Mouse (Mus musculus): ENCODE data around the gene Elk4. TPM values are rescaled to one million over a fixed set of nuclear protein-coding genes. Genes with fewer than 3 reads are reported as not detected.

Elk4 gene
- 12.7 and 13.1 TPM in 2 replicates for polyA plus RNA-seq (2015; fragmentation: Nextera tagmentation; extraction: Ambion mirVana)

GRCm38 (mm10) chr1:132007282-132007815 lies at the start of gene Elk4:
Elk4 (plus strand) TSS chr1:132007607.
- peak; percentile 92 for ATAC-seq (replicated peaks)
- peak within 1 kb of the TSS; percentile 69 for H3K4me2 ChIP-seq
- peaks cover 22% of the 10 kb centered on the region for H3K4me1 ChIP-seq
- H3K9me3 ChIP-seq, result no peaks in the 10 kb centered on the region
- H3K27ac ChIP-seq, result peak within 1 kb of the TSS; percentile 96
- peak within 1 kb of the TSS; percentile 85 for H3K4me3 ChIP-seq
- no peaks in the 10 kb centered on the region for H3K36me3 ChIP-seq (replicated peaks)
- under 1% methylated on average over 52 of the region's 61 CpGs for WGBS
- no peaks in the 10 kb centered on the region for H3K27me3 ChIP-seq (replicated peaks)
- H3K9ac ChIP-seq, result peak within 1 kb of the TSS; percentile 82

- peaks cover 12% of the 10 kb centered on the region for H3K4me1 ChIP-seq
- no peak overlapping the region for H3K9ac ChIP-seq
- H3K9me3 ChIP-seq, result no peaks in the 10 kb centered on the region
- peaks cover 8% of the 10 kb centered on the region for H3K27me3 ChIP-seq (replicated peaks)
- no peak for ATAC-seq (replicated peaks)
- WGBS, result 71% methylated on average over 2 of the region's 2 CpGs
- H3K27ac ChIP-seq, result no peak overlapping the region
- H3K4me3 ChIP-seq, result no peak overlapping the region
- H3K4me2 ChIP-seq, result no peak overlapping the region
- H3K36me3 ChIP-seq (replicated peaks), result no peaks in the 10 kb centered on the region
These were observed 46.4 kb upstream of the Elk4 start for GRCm38 (mm10) chr1:131961004-131961403.

GRCm38 (mm10) chr1:131962606-131963084 lies 44.8 kb upstream of the Elk4 start, which contains the start of gene Slc45a3:
Slc45a3 (plus strand) TSS chr1:131962967.
- ATAC-seq (replicated peaks), result peak; percentile 86
- WGBS, result under 1% methylated on average over 34 of the region's 35 CpGs
- peaks cover 15% of the 10 kb centered on the region for H3K4me1 ChIP-seq
- peak within 1 kb of the TSS; percentile 85 for H3K4me3 ChIP-seq
- H3K36me3 ChIP-seq (replicated peaks), result no peaks in the 10 kb centered on the region
- peak within 1 kb of the TSS; percentile 99 for H3K4me2 ChIP-seq
- no peaks in the 10 kb centered on the region for H3K9me3 ChIP-seq
- peaks cover 8% of the 10 kb centered on the region for H3K27me3 ChIP-seq (replicated peaks)
- peak within 1 kb of the TSS; percentile 66 for H3K9ac ChIP-seq
- no peak within 1 kb of the TSS for H3K27ac ChIP-seq

- H3K4me2 ChIP-seq, result peak overlapping the region; percentile 99
- no peak overlapping the region for H3K27ac ChIP-seq
- peak overlapping the region; percentile 66 for H3K9ac ChIP-seq
- ATAC-seq (replicated peaks), result peak; percentile 75
- peak overlapping the region; percentile 85 for H3K4me3 ChIP-seq
- peaks cover 8% of the 10 kb centered on the region for H3K27me3 ChIP-seq (replicated peaks)
- H3K4me1 ChIP-seq, result peaks cover 15% of the 10 kb centered on the region
- H3K9me3 ChIP-seq, result no peaks in the 10 kb centered on the region
- under 1% methylated on average over 75 of the region's 76 CpGs for WGBS
- H3K36me3 ChIP-seq (replicated peaks), result no peaks in the 10 kb centered on the region
These were observed 44.1 kb upstream of the Elk4 start for GRCm38 (mm10) chr1:131963085-131963951.

GRCm38 (mm10) chr1:131964100-131964499 lies 43.3 kb upstream of the Elk4 start:
- WGBS, result 21% methylated on average over 5 of the region's 5 CpGs
- peak overlapping the region; percentile 66; the same call in 1 of the 2 replicates for H3K9ac ChIP-seq
- H3K27ac ChIP-seq, result no peak overlapping the region
- ATAC-seq (replicated peaks), result no peak
- H3K36me3 ChIP-seq (replicated peaks), result no peaks in the 10 kb centered on the region
- H3K4me2 ChIP-seq, result peak overlapping the region; percentile 99
- peaks cover 15% of the 10 kb centered on the region for H3K4me1 ChIP-seq
- H3K27me3 ChIP-seq (replicated peaks), result peaks cover 8% of the 10 kb centered on the region
- no peaks in the 10 kb centered on the region for H3K9me3 ChIP-seq
- H3K4me3 ChIP-seq, result peak overlapping the region; percentile 85

GRCm38 (mm10) chr1:131964580-131964979 lies 42.8 kb upstream of the Elk4 start:
- H3K4me2 ChIP-seq, result peak overlapping the region; percentile 99; the same call in 1 of the 2 replicates
- H3K27ac ChIP-seq, result no peak overlapping the region
- no peaks in the 10 kb centered on the region for H3K9me3 ChIP-seq
- no peaks in the 10 kb centered on the region for H3K36me3 ChIP-seq (replicated peaks)
- H3K9ac ChIP-seq, result no peak overlapping the region
- no peak for ATAC-seq (replicated peaks)
- peaks cover 8% of the 10 kb centered on the region for H3K27me3 ChIP-seq (replicated peaks)
- H3K4me1 ChIP-seq, result peaks cover 15% of the 10 kb centered on the region
- H3K4me3 ChIP-seq, result no peak overlapping the region
- 58% methylated on average over 7 of the region's 7 CpGs for WGBS

GRCm38 (mm10) chr1:131965818-131966217 lies 41.6 kb upstream of the Elk4 start:
- Histone ChIP-seq H3K4me2 (no peak overlapping the region), H3K27ac (no peak overlapping the region), H3K4me3 (no peak overlapping the region), H3K9me3 (no peaks in the 10 kb centered on the region), H3K36me3 (replicated peaks) (no peaks in the 10 kb centered on the region), H3K9ac (no peak overlapping the region), H3K27me3 (replicated peaks) (peaks cover 8% of the 10 kb centered on the region), H3K4me1 (peaks cover 19% of the 10 kb centered on the region)
- no peak for ATAC-seq (replicated peaks)
- WGBS, result 38% methylated on average over 5 of the region's 5 CpGs

- Histone ChIP-seq H3K4me1 (peaks cover 29% of the 10 kb centered on the region), H3K27ac (no peak overlapping the region), H3K9me3 (no peaks in the 10 kb centered on the region), H3K36me3 (replicated peaks) (no peaks in the 10 kb centered on the region), H3K4me3 (no peak overlapping the region), H3K27me3 (replicated peaks) (peaks cover 6% of the 10 kb centered on the region), H3K4me2 (no peak overlapping the region), H3K9ac (no peak overlapping the region)
- 72% methylated on average over 7 of the region's 7 CpGs for WGBS
- no peak for ATAC-seq (replicated peaks)
These were observed 40.1 kb upstream of the Elk4 start for GRCm38 (mm10) chr1:131967336-131967735.

- H3K9ac ChIP-seq, result no peak overlapping the region
- 26% methylated on average over 3 of the region's 3 CpGs for WGBS
- H3K36me3 ChIP-seq (replicated peaks), result no peaks in the 10 kb centered on the region
- H3K27ac ChIP-seq, result no peak overlapping the region
- H3K27me3 ChIP-seq (replicated peaks), result 0 out of 2 replicates have a peak, but pooled peaks cover 2% of the 10 kb centered on the region
- no peaks in the 10 kb centered on the region for H3K9me3 ChIP-seq
- H3K4me2 ChIP-seq, result no peak overlapping the region
- ATAC-seq (replicated peaks), result no peak
- H3K4me1 ChIP-seq, result peaks cover 29% of the 10 kb centered on the region
- H3K4me3 ChIP-seq, result no peak overlapping the region
These were observed 38.9 kb upstream of the Elk4 start for GRCm38 (mm10) chr1:131968556-131968955.

GRCm38 (mm10) chr1:131968983-131969382 lies 38.4 kb upstream of the Elk4 start:
- no peaks in the 10 kb centered on the region for H3K9me3 ChIP-seq
- no peak for ATAC-seq (replicated peaks)
- no peak overlapping the region for H3K4me3 ChIP-seq
- H3K27ac ChIP-seq, result no peak overlapping the region
- H3K27me3 ChIP-seq (replicated peaks), result 0 out of 2 replicates have a peak, but pooled peaks cover 2% of the 10 kb centered on the region
- H3K36me3 ChIP-seq (replicated peaks), result no peaks in the 10 kb centered on the region
- no peak overlapping the region for H3K4me2 ChIP-seq
- 65% methylated on average over 6 of the region's 6 CpGs for WGBS
- H3K9ac ChIP-seq, result no peak overlapping the region
- peaks cover 25% of the 10 kb centered on the region for H3K4me1 ChIP-seq

GRCm38 (mm10) chr1:131969825-131970224 lies 37.6 kb upstream of the Elk4 start:
- no peaks in the 10 kb centered on the region for H3K36me3 ChIP-seq (replicated peaks)
- no peaks in the 10 kb centered on the region for H3K9me3 ChIP-seq
- no peak overlapping the region for H3K4me3 ChIP-seq
- WGBS, result 39% methylated on average over 4 of the region's 4 CpGs
- H3K9ac ChIP-seq, result no peak overlapping the region
- no peaks in the 10 kb centered on the region for H3K27me3 ChIP-seq (replicated peaks)
- peaks cover 25% of the 10 kb centered on the region for H3K4me1 ChIP-seq
- ATAC-seq (replicated peaks), result no peak
- H3K4me2 ChIP-seq, result no peak overlapping the region
- no peak overlapping the region for H3K27ac ChIP-seq

GRCm38 (mm10) chr1:131970322-131970660 lies 37.1 kb upstream of the Elk4 start:
- H3K4me2 ChIP-seq, result no peak overlapping the region
- no peaks in the 10 kb centered on the region for H3K27me3 ChIP-seq (replicated peaks)
- no peak for ATAC-seq (replicated peaks)
- no peak overlapping the region for H3K4me3 ChIP-seq
- H3K9ac ChIP-seq, result no peak overlapping the region
- peak overlapping the region; percentile 57 for H3K27ac ChIP-seq
- H3K36me3 ChIP-seq (replicated peaks), result no peaks in the 10 kb centered on the region
- H3K9me3 ChIP-seq, result no peaks in the 10 kb centered on the region
- WGBS, result 39% methylated on average over 5 of the region's 5 CpGs
- peaks cover 25% of the 10 kb centered on the region for H3K4me1 ChIP-seq

All from midbrain, embryonic 15.5 days (tissue).